Mouse (Mus musculus) liver, embryonic 14.5 days (tissue): ENCODE data around the gene Maff. TPM values are rescaled to one million over a fixed set of nuclear protein-coding genes. Genes with fewer than 3 reads are reported as not detected.

Experiments used
- ATAC-seq: fragments of 200-750 bp; cut with Nextera tagmentation; 2 replicates; pipeline ENCODE4 v1.8.0; 2017; ENCODE audit warnings: moderate number of reproducible peaks, mild to moderate bottlenecking, moderate library complexity; ENCODE audit not compliant: insufficient read depth
- DNase-seq, 3 experiments: peaks; one replicate each; pipeline ENCODE4 v3.0.0-alpha.2; 2012 to 2013; ENCODE audit warnings: low read depth in 3 of 3, low spot score in 3 of 3
- H3K27ac ChIP-seq: fragments of 300-500 bp; sonication (generic); 2 replicates; pipeline ENCODE4 v1.5.1; 2014; ENCODE audit warnings: moderate library complexity, mild to moderate bottlenecking, control low read depth, inconsistent platforms
- H3K27me3 ChIP-seq: fragments of 300-500 bp; sonication (generic); 2 replicates; pipeline ENCODE4 v1.6.1; 2014; ENCODE audit warnings: mild to moderate bottlenecking, low read length, moderate library complexity; ENCODE audit not compliant: control insufficient read depth, insufficient read depth
- H3K36me3 ChIP-seq: fragments of 300-500 bp; sonication (generic); replicated peaks from 2 replicates; pipeline ENCODE4 v1.6.1; 2014; ENCODE audit warnings: low read depth; ENCODE audit not compliant: control insufficient read depth, insufficient read depth
- H3K4me1 ChIP-seq, 2 experiments: fragments of 200-500 bp in 1 of 2; fragments of 300-500 bp in 1 of 2; sonication (generic) in 1 of 2; replicated peaks; 2 replicates each; pipeline ENCODE4 v1.6.1; 2012 to 2014; ENCODE audit warnings: antibody characterized with exemption in 1 of 2, inconsistent platforms in 1 of 2, low read length in 1 of 2; ENCODE audit not compliant: control insufficient read depth in 2 of 2, insufficient read depth in 2 of 2
- H3K4me2 ChIP-seq: fragments of 300-500 bp; sonication (generic); 2 replicates; pipeline ENCODE4 v1.6.1; 2014; ENCODE audit warnings: low read depth, mild to moderate bottlenecking, control low read depth, moderate library complexity
- H3K4me3 ChIP-seq, 2 experiments: fragments of 200-500 bp in 1 of 2; fragments of 300-500 bp in 1 of 2; sonication (generic) in 1 of 2; 2 replicates each; pipeline ENCODE4 v1.5.1; 2012 to 2014; ENCODE audit warnings: low read depth in 2 of 2, low read length in 2 of 2, mild to moderate bottlenecking in 2 of 2, control low read depth in 1 of 2, inconsistent platforms in 1 of 2, moderate library complexity in 1 of 2; ENCODE audit not compliant: insufficient read depth in 1 of 2
- H3K9ac ChIP-seq: fragments of 300-500 bp; sonication (generic); replicated peaks from 2 replicates; pipeline ENCODE4 v1.6.1; 2014; ENCODE audit warnings: mild to moderate bottlenecking, control low read depth, moderate library complexity
- H3K9me3 ChIP-seq: fragments of 300-500 bp; sonication (generic); 2 replicates; pipeline ENCODE4 v1.6.1; 2016; ENCODE audit warnings: low read length, mixed read lengths; ENCODE audit not compliant: control insufficient read depth
- CTCF ChIP-seq: IDR thresholded peaks from 2 replicates; pipeline ENCODE4 v1.5.1; 2016; ENCODE audit warnings: antibody characterized with exemption, low read depth, control low read depth
- EP300 ChIP-seq: IDR thresholded peaks from 2 replicates; pipeline ENCODE4 v1.6.1; 2016; ENCODE audit warnings: antibody characterized with exemption, low read depth
- WGBS: fragments of 180-500 bp; shearing (Covaris S2); extraction: QIAGEN DNeasy Blood & Tissue Kit; methylation state at CpG from one replicate; pipeline ENCODE4 v1.1.7; 2014; ENCODE audit not compliant: insufficient replicate concordance; 5-methylcytosine and 5-hydroxymethylcytosine counted together
- polyA plus RNA-seq, 2 experiments: library from polyadenylated mRNA; depleted of rRNA in 1 of 2; stranded (reverse) in 1 of 2; unstranded in 1 of 2; fragments of >200 nt; fragmentation: Nextera tagmentation in 1 of 2; extraction: Ambion mirVana in 1 of 2; gene quantifications; 2 replicates each; pipeline versions ENCODE4 v1.2.1 to v1.2.3; 2012 to 2014

Gene Maff
- polyA plus RNA-seq, 2 experiments = 1.1 to 1.8 TPM

DNA sequence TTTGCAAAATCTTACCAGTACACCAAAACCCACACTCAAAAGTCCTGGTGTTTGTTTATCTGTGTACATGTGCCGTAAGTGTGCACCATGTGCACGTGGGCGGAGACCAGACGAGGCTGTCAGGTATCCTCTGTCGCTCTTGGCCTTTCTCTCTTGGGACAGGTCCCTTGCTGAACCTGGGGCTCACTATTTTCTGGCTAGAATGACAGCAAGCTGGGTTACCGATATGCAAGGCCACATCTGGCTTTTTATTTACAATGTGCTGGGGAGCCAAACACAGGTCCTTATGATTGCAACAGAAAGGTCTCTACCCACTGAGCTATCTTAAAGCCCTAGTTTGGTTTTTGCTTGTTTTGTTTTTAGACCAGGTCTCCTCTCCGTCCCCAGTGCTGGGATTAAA, 41.2 kb downstream of the Maff start:
- no peaks in the 10 kb centered on the region for H3K9me3 ChIP-seq
- WGBS = 33% methylated on average over 7 of the region's 7 CpGs
- H3K27me3 ChIP-seq = no peaks in the 10 kb centered on the region
- H3K27ac ChIP-seq = no peak overlapping the region
- no peak overlapping the region for H3K4me2 ChIP-seq
- no peak overlapping the region for H3K4me3 ChIP-seq
- TF ChIP-seq CTCF (no peak), EP300 (no peak)
- no peak for DNase-seq
- no peaks in the 10 kb centered on the region for H3K36me3 ChIP-seq
- no peak for ATAC-seq
- no peak overlapping the region for H3K9ac ChIP-seq
- peaks cover 0 to 14% of the 10 kb centered on the region in 2 experiments; a peak in 2 of 4 replicates for H3K4me1 ChIP-seq

DNA sequence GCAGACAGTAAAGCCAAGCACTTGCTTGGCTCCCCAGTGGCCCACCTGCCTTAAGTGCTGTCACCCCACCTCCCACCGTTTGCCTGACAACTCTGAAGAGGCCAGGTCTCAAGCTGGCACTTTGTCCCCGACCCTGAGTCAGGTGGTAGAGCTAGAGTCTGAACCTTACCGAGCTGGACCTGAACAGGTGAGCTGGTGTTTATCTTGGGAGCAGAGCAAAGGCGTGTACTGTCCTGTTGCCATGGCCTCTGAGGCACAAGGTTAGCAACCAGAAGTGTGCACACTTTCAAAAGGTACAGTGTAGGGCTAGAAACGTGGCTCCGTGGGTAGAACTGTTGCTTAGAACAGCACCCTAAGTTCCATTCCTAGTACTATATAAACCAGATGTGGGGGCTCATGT, 41.8 kb downstream of the Maff start:
- TF ChIP-seq CTCF (no peak), EP300 (no peak)
- Histone ChIP-seq H3K27ac (no peak overlapping the region), H3K4me2 (no peak overlapping the region), H3K9me3 (no peaks in the 10 kb centered on the region), H3K27me3 (no peaks in the 10 kb centered on the region), H3K4me3 (no peak overlapping the region), H3K4me1 (peaks cover 0 to 18% of the 10 kb centered on the region in 2 experiments; a peak in 2 of 4 replicates), H3K36me3 (no peaks in the 10 kb centered on the region), H3K9ac (no peak overlapping the region)
- ATAC-seq = no peak
- DNase-seq = no peak
- 54% methylated on average over 6 of the region's 6 CpGs for WGBS

DNA sequence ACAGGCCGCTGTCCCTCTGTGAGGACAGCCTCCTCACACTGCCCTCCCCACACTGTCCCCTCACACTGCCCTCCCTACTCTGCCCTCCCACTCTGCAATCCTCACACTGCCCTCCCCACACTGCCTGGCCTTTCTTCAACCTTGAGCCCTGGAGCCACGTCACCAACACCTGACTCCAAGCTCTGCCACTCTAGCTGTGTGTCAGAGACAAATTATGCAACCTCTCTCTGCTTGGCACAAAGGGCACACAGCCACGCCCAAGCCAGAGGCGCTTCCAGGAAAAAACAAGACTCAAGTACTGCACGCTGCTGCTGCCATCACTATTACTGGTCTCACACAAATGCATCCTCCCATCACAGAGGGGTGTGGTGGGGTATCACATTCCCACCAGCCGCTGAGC, 44.0 kb downstream of the Maff start:
- H3K4me3 ChIP-seq = no peak overlapping the region
- ATAC-seq = no peak
- H3K36me3 ChIP-seq = no peaks in the 10 kb centered on the region
- no peak for TF ChIP-seq EP300
- no peak for TF ChIP-seq CTCF
- no peaks in the 10 kb centered on the region for H3K9me3 ChIP-seq
- no peak for DNase-seq
- H3K4me1 ChIP-seq = peaks cover 0 to 18% of the 10 kb centered on the region in 2 experiments; a peak in 2 of 4 replicates
- no peak overlapping the region for H3K27ac ChIP-seq
- H3K27me3 ChIP-seq = no peaks in the 10 kb centered on the region
- H3K9ac ChIP-seq = no peak overlapping the region
- H3K4me2 ChIP-seq = no peak overlapping the region
- 61% methylated on average over 6 of the region's 6 CpGs for WGBS

DNA sequence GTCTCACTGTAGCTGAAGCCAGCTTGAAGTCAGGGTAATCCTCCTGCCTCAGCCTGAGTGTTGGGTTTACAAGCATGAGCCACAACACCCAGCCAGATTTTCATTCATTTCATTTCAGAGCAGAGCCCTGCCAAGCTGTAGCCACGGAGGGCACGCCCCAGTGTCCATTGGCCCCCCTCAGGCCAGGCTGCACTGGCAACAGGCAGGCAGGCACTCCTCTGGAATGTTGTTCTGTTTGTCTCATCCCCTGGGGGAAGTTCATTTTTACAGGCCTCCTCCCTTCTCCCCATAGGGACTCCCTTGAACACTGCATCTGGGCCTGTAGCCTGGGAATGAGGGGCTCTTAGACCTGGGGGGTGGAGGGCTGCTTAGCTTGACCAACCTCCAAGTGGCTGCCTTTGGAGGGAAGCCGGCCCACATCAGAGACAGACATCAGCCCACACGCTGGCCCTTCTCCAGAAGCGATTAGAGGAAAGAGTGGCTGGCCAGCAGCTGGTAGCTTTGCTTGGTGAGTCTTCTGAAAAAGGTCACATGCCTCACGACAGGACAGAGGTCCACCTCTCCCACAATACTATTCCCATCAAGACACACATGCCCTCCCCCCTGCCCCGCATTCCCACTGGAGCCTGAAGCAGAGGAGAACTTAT, 45.1 kb downstream of the Maff start:
- Histone ChIP-seq H3K9ac (no peak overlapping the region), H3K36me3 (no peaks in the 10 kb centered on the region), H3K27me3 (no peaks in the 10 kb centered on the region), H3K4me3 (no peak overlapping the region), H3K9me3 (no peaks in the 10 kb centered on the region), H3K4me2 (no peak overlapping the region), H3K4me1 (peaks cover 0 to 20% of the 10 kb centered on the region in 2 experiments; a peak in 2 of 4 replicates), H3K27ac (no peak overlapping the region)
- TF ChIP-seq EP300 = no peak
- no peak for TF ChIP-seq CTCF
- DNase-seq (no peak), ATAC-seq (no peak)
- WGBS = 57% methylated on average over 7 of the region's 7 CpGs

DNA sequence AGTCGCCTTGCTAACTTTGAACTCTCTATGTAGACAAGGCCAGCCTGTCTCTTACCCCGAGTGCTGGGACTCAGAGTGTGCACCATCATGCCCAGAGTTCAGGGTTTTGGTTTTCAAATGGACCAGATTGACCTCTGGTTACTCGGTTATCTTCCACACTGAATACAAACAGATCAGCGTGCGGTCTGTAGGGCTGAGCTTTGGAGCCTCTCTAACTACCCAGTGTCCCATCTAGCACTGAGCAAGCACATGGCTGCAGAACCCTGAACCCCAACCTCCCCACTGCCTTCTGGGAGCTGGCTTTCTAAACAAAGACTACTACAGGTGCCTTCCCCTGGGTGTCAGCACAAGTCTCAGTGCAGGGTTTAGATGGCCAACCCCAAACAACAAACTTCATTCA, 46.1 kb downstream of the Maff start:
- WGBS = 60% methylated on average over 5 of the region's 5 CpGs
- no peaks in the 10 kb centered on the region for H3K36me3 ChIP-seq
- H3K4me1 ChIP-seq = peaks cover 0 to 22% of the 10 kb centered on the region in 2 experiments; a peak in 2 of 4 replicates
- no peak overlapping the region for H3K27ac ChIP-seq
- TF ChIP-seq CTCF = no peak
- TF ChIP-seq EP300 = no peak
- no peak overlapping the region for H3K4me3 ChIP-seq
- ATAC-seq = peak; percentile 41; the same call in 1 of the 2 replicates
- DNase-seq = no peak
- H3K4me2 ChIP-seq = no peak overlapping the region
- no peak overlapping the region for H3K9ac ChIP-seq
- no peaks in the 10 kb centered on the region for H3K9me3 ChIP-seq
- no peaks in the 10 kb centered on the region for H3K27me3 ChIP-seq
